Mouse (Mus musculus) megakaryocyte, adult 5-6 weeks (primary cell): Measurements from ENCODE around the gene Mrpl23. TPM values are rescaled to one million over a fixed set of nuclear protein-coding genes. Genes with fewer than 3 reads are reported as not detected.
A peak's percentile ranks its signal among the peaks of the same experiment; 100 is the strongest.

Experiments used
- ATAC-seq: 2 replicates; pipeline ENCODE4 v1.8.0; 2016; ENCODE audit warnings: mild to moderate bottlenecking, inconsistent platforms; ENCODE audit not compliant: poor library complexity, severe bottlenecking
- total RNA-seq, 2 experiments: library from RNA; stranded (forward) in 1 of 2; stranded (reverse) in 1 of 2; fragments of 153-499, 151-499 nt in 1 of 2; fragments of 221-1000, 200-1000 nt in 1 of 2; gene quantifications; 2 replicates each; pipeline versions ENCODE4 v1.2.3 to v1.2.4; 2015 to 2017

Mrpl23 gene
- total RNA-seq, 2 experiments from 2014 or later, result 12.3 to 52.6 TPM

GRCm38 (mm10) chr7:142572343-142572742 is 39.9 kb downstream of the Mrpl23 start:
- ATAC-seq, result no peak

GRCm38 (mm10) chr7:142572992-142573391 is 40.5 kb downstream of the Mrpl23 start:
- ATAC-seq, result no peak

DNA sequence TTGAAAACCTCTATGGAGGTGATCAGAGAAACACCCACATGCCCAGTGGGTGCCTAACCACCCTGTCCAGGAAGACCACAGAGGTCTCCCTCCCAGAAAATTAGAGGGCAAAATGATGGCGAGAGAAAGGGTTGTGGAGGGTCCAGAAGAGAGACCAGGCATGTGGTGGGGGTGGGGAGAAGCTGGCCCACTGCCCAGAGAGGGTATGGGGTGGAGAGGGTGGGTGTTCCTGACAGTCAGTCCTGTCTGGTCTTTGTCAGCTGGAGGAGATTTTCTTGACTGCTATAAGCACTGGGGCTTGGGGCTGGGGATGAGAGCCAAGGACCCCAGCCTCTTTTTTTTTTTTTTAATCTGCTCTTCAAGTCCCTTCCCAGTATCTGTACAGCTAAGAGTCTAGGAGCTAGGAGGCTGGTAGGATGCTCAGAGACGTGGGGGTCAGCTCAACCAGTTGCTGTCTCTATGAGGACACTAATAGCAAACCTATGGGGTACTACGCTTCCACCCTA is 41.7 kb downstream of the Mrpl23 start:
- ATAC-seq, result no peak

- ATAC-seq, result no peak
Measured at GRCm38 (mm10) chr7:142574826-142575351, 42.4 kb downstream of the Mrpl23 start.

DNA sequence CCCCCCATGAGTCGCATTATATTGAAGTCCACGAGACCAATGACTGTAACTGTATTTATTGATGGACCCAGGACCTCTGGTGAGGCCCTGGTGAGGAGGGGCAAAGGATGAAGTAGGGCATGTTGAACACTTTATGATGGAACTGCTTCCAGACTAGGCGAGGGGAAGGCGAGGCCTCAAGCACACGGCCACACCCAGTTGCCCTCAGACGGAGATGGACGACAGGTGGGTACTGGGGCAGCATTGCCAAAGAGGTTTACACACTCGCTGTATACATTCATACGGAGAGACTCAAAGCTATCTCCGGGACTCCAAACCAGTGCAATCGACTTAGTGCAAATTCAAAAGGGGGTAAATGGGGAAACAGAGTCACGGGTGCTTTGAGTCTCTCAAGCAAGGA is 43.0 kb downstream of the Mrpl23 start:
- ATAC-seq, result no peak

DNA sequence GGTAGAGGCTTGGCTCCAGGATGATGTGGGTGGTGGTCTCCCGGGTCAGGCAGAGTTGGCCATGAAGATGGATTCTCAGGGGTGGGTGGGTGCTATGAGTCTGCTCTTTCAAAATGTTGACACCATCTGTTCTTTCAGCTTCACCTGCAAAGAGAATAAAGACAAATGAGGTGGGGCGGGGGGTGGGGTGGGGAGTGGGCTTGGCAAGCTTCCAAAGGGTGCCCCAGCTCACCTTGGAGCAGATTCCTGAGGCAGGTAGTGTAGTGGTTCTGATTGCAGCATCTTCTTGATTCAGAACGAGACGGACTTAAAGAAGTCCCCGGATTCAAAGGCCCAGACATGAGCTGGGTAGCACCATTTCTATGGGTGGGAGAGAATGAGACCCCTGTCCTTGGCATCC is 43.5 kb downstream of the Mrpl23 start:
- ATAC-seq, result no peak

DNA sequence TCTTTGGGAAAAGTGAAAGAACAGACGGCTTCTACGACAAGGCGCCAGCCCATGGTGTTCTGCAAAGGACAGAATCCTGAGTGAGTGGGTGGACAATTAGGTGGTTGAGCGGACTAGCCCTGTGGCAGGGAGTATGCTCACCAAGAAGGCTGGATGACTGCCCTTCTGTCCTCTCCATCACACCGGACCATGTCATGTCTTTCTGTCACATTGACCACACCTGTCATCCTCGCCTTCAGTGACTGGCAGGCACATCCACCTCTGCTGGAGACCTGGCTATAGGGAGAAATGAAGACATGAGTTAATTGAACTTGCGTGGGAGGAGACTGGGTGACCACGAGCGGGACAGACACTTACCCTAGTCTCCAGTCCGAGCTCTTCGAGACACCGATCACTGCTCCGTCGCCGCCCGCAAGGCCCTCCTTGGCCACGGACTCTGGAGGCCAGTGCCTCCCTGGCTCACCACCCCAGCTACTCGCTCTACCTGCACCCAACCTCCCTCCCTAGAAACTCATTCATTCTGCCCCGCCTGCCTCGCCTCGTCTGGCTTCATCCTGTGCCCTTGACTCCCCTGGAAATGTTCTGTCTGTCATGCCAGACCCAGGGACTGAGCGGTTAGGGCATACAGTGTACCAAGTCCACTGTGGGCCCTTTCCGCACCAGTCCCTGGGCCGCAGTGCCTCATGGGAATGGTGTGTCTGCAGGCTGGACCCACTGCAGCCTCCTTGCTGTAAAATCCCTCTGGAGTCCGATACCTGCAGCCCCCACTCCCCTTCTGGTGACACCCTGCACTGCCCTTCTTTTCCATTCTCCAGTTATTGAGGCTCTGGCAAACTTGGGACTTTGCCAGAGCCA is 44.2 kb downstream of the Mrpl23 start:
- no peak for ATAC-seq

GRCm38 (mm10) chr7:142577806-142578423 is 45.4 kb downstream of the Mrpl23 start:
- ATAC-seq, result no peak

DNA sequence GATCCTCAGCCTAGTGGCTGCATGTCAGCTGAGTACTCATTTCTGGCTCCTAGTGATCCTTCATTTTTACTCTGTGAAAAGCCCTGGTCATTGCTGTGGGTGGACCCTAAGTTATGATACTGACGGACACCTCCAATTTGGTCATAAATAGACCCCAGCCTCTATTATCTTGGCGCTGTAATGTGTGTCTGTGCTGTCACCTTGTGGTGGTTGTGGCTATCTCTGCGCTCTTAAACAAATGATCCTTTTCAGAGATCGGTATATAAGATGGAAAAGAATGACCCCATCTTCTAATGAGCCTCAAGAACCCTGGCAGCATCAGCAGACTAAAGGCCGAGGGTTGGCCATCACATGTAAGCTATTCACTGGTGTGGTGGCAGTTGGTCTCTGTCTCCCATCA is 46.6 kb downstream of the Mrpl23 start:
- ATAC-seq, result no peak

DNA sequence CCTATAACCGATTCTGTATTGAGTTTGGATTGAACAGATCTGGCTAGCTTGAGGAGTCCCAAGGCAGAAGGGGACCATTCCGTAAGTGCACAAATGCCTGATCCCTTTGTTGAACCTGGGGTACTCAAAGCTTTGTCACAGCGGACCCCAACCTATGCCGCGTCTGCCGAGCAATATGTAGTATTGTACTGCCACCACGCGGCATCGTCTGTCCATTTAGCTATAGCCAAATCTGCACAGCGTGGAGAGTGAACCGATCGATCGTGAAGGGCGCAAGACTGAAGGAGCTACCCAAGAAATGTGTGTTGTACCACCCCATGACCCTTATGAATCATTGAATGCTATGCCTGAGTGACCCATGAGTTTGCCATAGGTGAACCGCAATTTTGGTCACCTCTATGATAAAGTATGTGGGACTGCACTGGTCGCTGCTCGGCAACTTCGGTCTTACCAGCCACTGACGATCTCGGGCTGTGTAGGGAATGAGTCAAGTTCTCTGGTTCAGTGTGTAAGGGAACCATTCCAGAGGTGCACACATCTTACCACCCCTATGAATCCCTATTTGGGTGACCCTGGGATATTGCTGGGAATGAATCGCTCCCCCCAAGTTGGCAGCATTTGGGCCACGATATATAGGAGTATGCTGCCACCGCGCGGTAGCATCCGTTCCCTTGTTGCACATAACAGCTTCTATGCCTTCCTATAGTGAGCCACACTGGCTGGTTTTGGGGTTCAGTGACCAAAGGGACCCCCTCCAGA is 47.8 kb downstream of the Mrpl23 start:
- peak; percentile 64 for ATAC-seq

DNA sequence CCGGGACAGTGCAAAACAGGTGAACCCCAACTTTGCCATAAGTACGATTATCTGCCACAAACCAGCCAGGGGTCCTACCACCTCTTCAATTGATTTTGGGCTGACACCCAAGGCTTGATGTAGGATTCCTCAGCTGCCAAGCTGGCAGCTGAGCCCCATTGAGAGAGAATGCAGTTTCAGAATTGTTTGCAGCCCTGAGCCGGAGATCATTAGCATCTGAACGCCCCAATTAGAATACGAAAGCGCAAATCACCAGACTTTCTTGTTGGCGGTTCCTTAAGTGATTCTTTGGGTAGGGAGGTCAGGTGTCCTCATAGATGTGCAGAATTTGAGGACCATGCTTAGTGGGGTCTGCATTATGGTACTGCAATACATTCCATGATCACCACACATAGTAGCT is 48.7 kb downstream of the Mrpl23 start:
- no peak for ATAC-seq

DNA sequence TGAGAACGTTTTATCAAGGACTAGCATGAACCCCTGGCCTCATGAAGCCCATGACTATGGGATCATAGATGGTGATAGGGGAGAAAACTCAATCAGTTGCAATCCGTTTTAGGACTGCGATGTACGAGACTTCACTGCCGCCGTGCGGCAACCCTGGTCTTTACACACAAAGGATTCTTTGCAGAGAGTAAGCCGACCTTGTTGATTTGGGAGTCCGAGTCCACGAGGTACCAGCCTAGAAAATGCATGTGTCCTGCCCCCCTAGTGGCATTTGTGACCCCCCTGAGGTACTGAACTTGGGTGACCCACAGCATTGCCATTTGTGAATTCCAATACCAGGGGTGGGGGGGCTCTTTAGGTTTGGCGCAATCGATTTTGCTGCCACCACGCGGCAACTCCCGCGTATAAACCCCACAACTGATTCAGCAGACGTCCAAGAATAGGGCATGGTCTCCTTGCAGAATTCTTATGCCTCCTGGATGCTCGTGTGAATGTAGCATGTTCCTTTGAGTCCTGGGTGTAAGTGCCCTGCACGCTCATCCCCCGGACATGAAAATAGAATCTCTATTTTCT is 49.3 kb downstream of the Mrpl23 start:
- ATAC-seq, result peak; percentile 31; the same call in 1 of the 2 replicates

DNA sequence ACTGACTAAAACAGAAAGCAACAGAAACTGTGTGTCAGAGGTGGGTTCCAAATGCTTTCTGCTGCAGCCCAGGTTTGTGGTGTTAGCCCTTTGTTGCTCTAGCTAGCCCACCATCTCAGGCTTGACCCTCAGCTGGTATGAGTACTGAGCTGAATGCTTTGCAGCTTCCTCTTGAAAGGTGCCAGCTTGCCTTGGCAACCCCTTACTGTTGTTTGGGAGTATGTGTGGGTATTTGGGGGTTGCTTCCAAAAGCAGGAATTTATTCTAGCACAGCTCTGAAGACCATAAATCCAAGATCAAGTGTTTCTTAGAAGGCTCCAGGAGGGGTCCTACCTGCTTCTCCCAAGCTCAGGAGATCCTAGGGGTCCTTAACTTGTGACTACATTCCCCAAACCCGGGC is 52.4 kb downstream of the Mrpl23 start:
- no peak for ATAC-seq

DNA sequence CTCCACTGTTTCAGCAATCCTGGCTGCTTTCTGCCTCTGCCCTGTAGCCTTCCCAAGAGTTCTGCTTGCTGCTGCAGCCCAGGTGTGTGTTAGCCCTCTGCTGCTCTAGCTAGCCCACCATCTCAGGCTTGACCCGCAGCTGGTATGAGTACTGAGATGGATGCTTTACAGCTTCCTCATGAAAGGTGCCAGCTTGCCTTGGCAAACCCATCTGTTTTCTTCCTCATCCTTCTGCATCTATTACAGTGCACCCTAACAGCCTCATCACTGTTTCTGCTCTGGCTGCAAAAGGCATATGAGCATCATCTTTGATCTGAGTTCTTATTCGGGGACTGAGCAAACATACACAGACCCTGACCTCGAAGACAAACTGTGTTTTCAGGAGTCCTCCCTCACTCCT is 53.4 kb downstream of the Mrpl23 start:
- ATAC-seq, result no peak

- ATAC-seq, result no peak
Measured at GRCm38 (mm10) chr7:142588282-142588941, 55.9 kb downstream of the Mrpl23 start.

Other genes starting within 250 kb of the Mrpl23 start
- not detected in 2 replicates for gene Krtap5-1, start 235.6 kb upstream of the Mrpl23 start, total RNA-seq (2015)
- gene Krtap5-1, start 235.6 kb upstream of the Mrpl23 start, total RNA-seq (2017), result not detected in 2 replicates
- gene Krtap5-4, start 229.1 kb upstream of the Mrpl23 start, total RNA-seq (2015), result not detected in 2 replicates
- not detected in 2 replicates for gene Krtap5-4, start 229.1 kb upstream of the Mrpl23 start, total RNA-seq (2017)
- gene Ifitm10, start 158.9 kb upstream of the Mrpl23 start, total RNA-seq (2015), result 2.1 and 3.6 TPM in 2 replicates
- 0.48 and 1.4 TPM in 2 replicates for gene Ifitm10, start 158.9 kb upstream of the Mrpl23 start, total RNA-seq (2017)
- gene Gm49369, start 150.0 kb upstream of the Mrpl23 start, total RNA-seq (2015), result not detected in 2 replicates
- 24.9 and 36.8 TPM in 2 replicates for gene Gm49369, start 150.0 kb upstream of the Mrpl23 start, total RNA-seq (2017)
- 193 and 197 TPM in 2 replicates for gene Ctsd, start 144.6 kb upstream of the Mrpl23 start, total RNA-seq (2015)
- 218 and 236 TPM in 2 replicates for gene Ctsd, start 144.6 kb upstream of the Mrpl23 start, total RNA-seq (2017)
- 0.39 TPM in 1 of 2 replicates, not detected in the other for gene Syt8, start 97.8 kb upstream of the Mrpl23 start, total RNA-seq (2015)
- not detected in 2 replicates for gene Syt8, start 97.8 kb upstream of the Mrpl23 start, total RNA-seq (2017)
- gene Tnni2, start 90.9 kb upstream of the Mrpl23 start, total RNA-seq (2015), result 18.8 and 20.9 TPM in 2 replicates
- 25.6 and 27.6 TPM in 2 replicates for gene Tnni2, start 90.9 kb upstream of the Mrpl23 start, total RNA-seq (2017)
- gene Lsp1, start 71.9 kb upstream of the Mrpl23 start, total RNA-seq (2015), result 1,220 and 1,304 TPM in 2 replicates
- gene Lsp1, start 71.9 kb upstream of the Mrpl23 start, total RNA-seq (2017), result 1,314 and 1,552 TPM in 2 replicates
- gene Tnnt3, start 33.9 kb upstream of the Mrpl23 start, total RNA-seq (2015), result 1.4 and 1.5 TPM in 2 replicates
- 3.7 and 3.9 TPM in 2 replicates for gene Tnnt3, start 33.9 kb upstream of the Mrpl23 start, total RNA-seq (2017)
- 0.05 TPM in 1 of 2 replicates, not detected in the other for gene Igf2, start 134.1 kb downstream of the Mrpl23 start, total RNA-seq (2015)
- not detected in 2 replicates for gene Igf2, start 134.1 kb downstream of the Mrpl23 start, total RNA-seq (2017)
- gene Gm49394, start 137.3 kb downstream of the Mrpl23 start, total RNA-seq (2015), result not detected in 2 replicates
- not detected in 2 replicates for gene Gm49394, start 137.3 kb downstream of the Mrpl23 start, total RNA-seq (2017)
- gene Ins2, start 210.7 kb downstream of the Mrpl23 start, total RNA-seq (2015), result not detected in 2 replicates
- gene Ins2, start 210.7 kb downstream of the Mrpl23 start, total RNA-seq (2017), result not detected in 2 replicates